Mouse (Mus musculus) intestine, postnatal 0 days (tissue): ENCODE results near the gene Chadl. TPM values are rescaled to one million over a fixed set of nuclear protein-coding genes. Genes with fewer than 3 reads are reported as not detected.
"Not testable (repeated sequence)": the region's sequence is repeated elsewhere in the genome, so short reads cannot be mapped to it uniquely, and the experiment has no call there.

Experiments
- ATAC-seq: fragments of 200-750 bp; cut with Nextera tagmentation; 2 replicates; pipeline ENCODE4 v1.8.0; 2017; ENCODE audit warnings: mild to moderate bottlenecking, moderate TSS enrichment, moderate library complexity
- H3K27ac ChIP-seq: fragments of 300-500 bp; sonication (generic); 2 replicates; pipeline ENCODE4 v1.5.1; 2014; ENCODE audit warnings: mild to moderate bottlenecking, low read depth, low read length, moderate library complexity
- H3K27me3 ChIP-seq: fragments of 300-500 bp; sonication (generic); replicated peaks from 2 replicates; pipeline ENCODE4 v1.6.1; 2014; ENCODE audit warnings: low read length, mixed read lengths; ENCODE audit not compliant: control insufficient read depth, insufficient read depth
- H3K36me3 ChIP-seq: fragments of 300-500 bp; sonication (generic); 2 replicates; pipeline ENCODE4 v1.6.1; 2014; ENCODE audit warnings: mild to moderate bottlenecking, moderate library complexity; ENCODE audit not compliant: control insufficient read depth, insufficient read depth
- H3K4me1 ChIP-seq: fragments of 300-500 bp; sonication (generic); replicated peaks from 2 replicates; pipeline ENCODE4 v1.6.1; 2014; ENCODE audit warnings: antibody characterized with exemption, low read length, mixed read lengths; ENCODE audit not compliant: control insufficient read depth, insufficient read depth
- H3K4me2 ChIP-seq: fragments of 300-500 bp; sonication (generic); replicated peaks from 2 replicates; pipeline ENCODE4 v1.6.1; 2014; ENCODE audit warnings: low read depth, mild to moderate bottlenecking, moderate library complexity
- H3K4me3 ChIP-seq: fragments of 300-500 bp; sonication (generic); 2 replicates; pipeline ENCODE4 v1.5.1; 2014; ENCODE audit warnings: low read depth, low read length
- H3K9ac ChIP-seq: fragments of 300-500 bp; sonication (generic); 2 replicates; pipeline ENCODE4 v1.6.1; 2014; ENCODE audit warnings: mild to moderate bottlenecking, low read depth, low read length
- H3K9me3 ChIP-seq: fragments of 300-500 bp; sonication (generic); 2 replicates; pipeline ENCODE4 v1.6.1; 2016; ENCODE audit warnings: mixed run types; ENCODE audit not compliant: control insufficient read depth
- CTCF ChIP-seq: sonication (generic); IDR thresholded peaks from 2 replicates; pipeline ENCODE4 v1.5.1; 2016; ENCODE audit warnings: low read depth, mild to moderate bottlenecking, control low read depth, antibody characterized with exemption, moderate library complexity
- WGBS: fragments of 180-500 bp; shearing (Covaris S2); extraction: QIAGEN DNeasy Blood & Tissue Kit; methylation state at CpG from one replicate; pipeline ENCODE4 v1.1.7; 2014; 5-methylcytosine and 5-hydroxymethylcytosine counted together
- polyA plus RNA-seq: library from polyadenylated mRNA; unstranded; fragments of >200 nt; fragmentation: Nextera tagmentation; extraction: Ambion mirVana; gene quantifications from 2 replicates; pipeline ENCODE4 v1.2.1, GENCODE M21; 2015

The Chadl gene
- 1.6 TPM in 2 replicates for polyA plus RNA-seq

- H3K4me2 ChIP-seq, result no peak within 1 kb of the TSS
- no peak for ATAC-seq
- TF ChIP-seq CTCF, result no peak
- H3K9ac ChIP-seq, result no peak within 1 kb of the TSS
- peaks cover 39% of the 10 kb centered on the region for H3K27me3 ChIP-seq
- 73% methylated on average over 7 of the region's 7 CpGs for WGBS
- no peak within 1 kb of the TSS for H3K27ac ChIP-seq
- 0 out of 2 replicates have a peak, but pooled peaks cover 6% of the 10 kb centered on the region for H3K4me1 ChIP-seq
- H3K36me3 ChIP-seq, result no peaks in the 10 kb centered on the region; the same call in 1 of the 2 replicates
- no peaks in the 10 kb centered on the region for H3K9me3 ChIP-seq
- H3K4me3 ChIP-seq, result no peak within 1 kb of the TSS
These were observed at the start of gene Chadl for GRCm38 (mm10) chr15:81697175-81697574. Gene Chadl (minus strand): TSS chr15:81697287.

- Histone ChIP-seq H3K36me3 (no peaks in the 10 kb centered on the region), H3K27me3 (peaks cover 7% of the 10 kb centered on the region; the same call in 1 of the 2 replicates), H3K27ac (peak overlapping the region; percentile 60), H3K4me1 (no peaks in the 10 kb centered on the region), H3K4me2 (peak overlapping the region; percentile 85), H3K9ac (peak overlapping the region; percentile 63), H3K4me3 (peak overlapping the region; percentile 60), H3K9me3 (no peaks in the 10 kb centered on the region)
- under 1% methylated on average over 33 of the region's 33 CpGs for WGBS
- ATAC-seq, result peak; percentile 26
- TF ChIP-seq CTCF, result no peak
These were observed 48.6 kb upstream of the Chadl start for GRCm38 (mm10) chr15:81745601-81746114.

GRCm38 (mm10) chr15:81744992-81745600 is 48.0 kb upstream of the Chadl start, which contains the start of the genes Zc3h7b and Rangap1:
Gene Zc3h7b (plus strand): TSS chr15:81745057.
Gene Rangap1 (minus strand): TSS chr15:81745530.
- Histone ChIP-seq H3K27ac (peak within 1 kb of the TSS; percentile 60), H3K36me3 (no peaks in the 10 kb centered on the region), H3K4me3 (peak within 1 kb of the TSS; percentile 60), H3K9ac (peak within 1 kb of the TSS; percentile 63), H3K9me3 (no peaks in the 10 kb centered on the region), H3K4me2 (peak within 1 kb of the TSS; percentile 85), H3K27me3 (peaks cover 7% of the 10 kb centered on the region; the same call in 1 of the 2 replicates), H3K4me1 (no peaks in the 10 kb centered on the region)
- WGBS, result under 1% methylated on average over 59 of the region's 65 CpGs
- ATAC-seq, result peak; percentile 80
- peak; percentile 41 for TF ChIP-seq CTCF

DNA sequence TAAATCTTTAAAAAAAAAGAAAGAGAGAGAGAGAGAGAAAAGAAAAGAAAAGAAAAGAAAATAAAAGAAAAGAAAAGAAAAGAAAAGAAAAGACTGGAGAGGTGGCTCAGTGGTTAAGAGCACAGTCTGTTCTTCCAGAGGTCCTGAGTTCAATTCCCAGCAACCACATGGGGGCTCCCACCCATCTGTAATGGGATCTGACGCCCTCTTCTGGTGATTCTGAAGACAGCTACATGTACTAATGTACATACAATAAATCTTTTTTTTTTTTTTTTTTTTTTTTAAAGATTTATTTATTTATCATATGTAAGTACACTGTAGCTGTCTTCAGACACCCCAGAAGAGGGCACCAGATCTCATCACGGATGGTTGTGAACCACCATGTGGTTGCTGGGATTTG is 45.3 kb upstream of the Chadl start:
- H3K4me3 ChIP-seq, H3K4me2 ChIP-seq, H3K9ac ChIP-seq, H3K9me3 ChIP-seq, H3K27me3 ChIP-seq, H3K36me3 ChIP-seq, H3K27ac ChIP-seq, ATAC-seq, H3K4me1 ChIP-seq: not testable (repeated sequence)
- TF ChIP-seq CTCF, result peak; percentile 45
- WGBS, result 43% methylated on average over 2 of the region's 2 CpGs

DNA sequence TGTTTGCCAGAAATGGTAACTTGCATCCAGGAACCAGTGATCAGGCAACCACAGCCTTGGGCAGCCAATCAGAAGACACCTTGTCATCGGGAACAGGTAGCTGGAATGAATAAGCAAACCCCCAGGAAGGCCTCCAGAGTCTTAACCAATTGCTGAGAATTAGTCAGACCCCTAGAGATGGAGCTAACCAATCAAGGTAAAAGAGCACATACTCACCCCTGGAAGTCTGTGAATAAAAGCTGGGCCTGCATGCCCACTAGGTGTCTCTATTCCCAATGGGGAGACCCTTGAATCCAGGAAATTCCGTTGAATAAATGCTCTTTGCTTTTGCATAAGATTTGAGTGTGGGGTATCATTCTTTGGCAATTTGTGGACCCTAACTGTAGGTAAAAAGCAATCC is 42.8 kb upstream of the Chadl start:
- H3K27ac ChIP-seq, result no peak overlapping the region
- WGBS, result 6% methylated on average over 2 of the region's 2 CpGs
- no peak overlapping the region for H3K4me3 ChIP-seq
- H3K4me2 ChIP-seq, result no peak overlapping the region
- H3K36me3 ChIP-seq, result no peaks in the 10 kb centered on the region
- H3K9ac ChIP-seq, result no peak overlapping the region
- ATAC-seq, result no peak
- no peaks in the 10 kb centered on the region for H3K9me3 ChIP-seq
- H3K4me1 ChIP-seq, result no peaks in the 10 kb centered on the region
- peak; percentile 59 for TF ChIP-seq CTCF
- peaks cover 4% of the 10 kb centered on the region; the same call in 1 of the 2 replicates for H3K27me3 ChIP-seq

- Histone ChIP-seq H3K27ac (no peak overlapping the region), H3K9ac (no peak overlapping the region), H3K4me1 (no peaks in the 10 kb centered on the region), H3K36me3 (no peaks in the 10 kb centered on the region), H3K9me3 (no peaks in the 10 kb centered on the region), H3K4me2 (no peak overlapping the region), H3K27me3 (peaks cover 4% of the 10 kb centered on the region; the same call in 1 of the 2 replicates), H3K4me3 (no peak overlapping the region)
- ATAC-seq, result no peak
- 59% methylated on average over 3 of the region's 3 CpGs for WGBS
- TF ChIP-seq CTCF, result no peak
These were observed 42.2 kb upstream of the Chadl start for GRCm38 (mm10) chr15:81739296-81739695.
